Mouse (Mus musculus): Measurements from ENCODE around the gene Ssh1. TPM values are rescaled to one million over a fixed set of nuclear protein-coding genes. Genes with fewer than 3 reads are reported as not detected.

Ssh1 gene
- polyA plus RNA-seq, 1 experiment from 2014 or later, result 17.9 TPM

- H3K27me3 ChIP-seq (replicated peaks; ENCODE audit: low read depth, poor library complexity, severe bottlenecking), result no peaks in the 10 kb centered on the region
- no peaks in the 10 kb centered on the region for H3K9me3 ChIP-seq
- peaks cover 31% of the 10 kb centered on the region for H3K4me1 ChIP-seq
- no peak overlapping the region for H3K4me3 ChIP-seq
- no peak for DNase-seq (ENCODE audit: low spot score)
- H3K27ac ChIP-seq (replicated peaks), result no peak overlapping the region
- WGBS, result 79% methylated on average over 6 of the region's 6 CpGs
- peaks cover 9% of the 10 kb centered on the region for H3K36me3 ChIP-seq (replicated peaks)
These were observed 59.8 kb downstream of the Ssh1 start for GRCm38 (mm10) chr5:113933889-113934288.

- DNase-seq (ENCODE audit: low spot score), result no peak
- no peaks in the 10 kb centered on the region for H3K27me3 ChIP-seq (replicated peaks; ENCODE audit: low read depth, poor library complexity, severe bottlenecking)
- WGBS, result 87% methylated on average over 4 of the region's 4 CpGs
- H3K4me3 ChIP-seq, result no peak overlapping the region
- no peak overlapping the region for H3K27ac ChIP-seq (replicated peaks)
- peaks cover 31% of the 10 kb centered on the region for H3K4me1 ChIP-seq
- no peaks in the 10 kb centered on the region for H3K9me3 ChIP-seq
- peaks cover 5% of the 10 kb centered on the region for H3K36me3 ChIP-seq (replicated peaks)
These were observed 60.2 kb downstream of the Ssh1 start for GRCm38 (mm10) chr5:113933480-113933879.

- H3K4me3 ChIP-seq, result no peak overlapping the region
- 75% methylated on average over 3 of the region's 3 CpGs for WGBS
- H3K27ac ChIP-seq (replicated peaks), result no peak overlapping the region
- peaks cover 26% of the 10 kb centered on the region for H3K4me1 ChIP-seq
- no peaks in the 10 kb centered on the region for H3K9me3 ChIP-seq
- no peaks in the 10 kb centered on the region for H3K36me3 ChIP-seq (replicated peaks)
- no peak for DNase-seq (ENCODE audit: low spot score)
- no peaks in the 10 kb centered on the region for H3K27me3 ChIP-seq (replicated peaks; ENCODE audit: low read depth, poor library complexity, severe bottlenecking)
These were observed 61.4 kb downstream of the Ssh1 start for GRCm38 (mm10) chr5:113932310-113932709.

GRCm38 (mm10) chr5:113930648-113931609 lies 62.8 kb downstream of the Ssh1 start:
- Histone ChIP-seq H3K36me3 (replicated peaks) (no peaks in the 10 kb centered on the region), H3K9me3 (no peaks in the 10 kb centered on the region), H3K27me3 (replicated peaks; ENCODE audit: low read depth, poor library complexity, severe bottlenecking) (no peaks in the 10 kb centered on the region), H3K4me1 (peaks cover 29% of the 10 kb centered on the region), H3K4me3 (0 out of 2 replicates have a peak overlapping the region, but pooled peaks have one; percentile 29), H3K27ac (replicated peaks) (peak overlapping the region; percentile 78)
- WGBS, result 32% methylated on average over 18 of the region's 18 CpGs
- DNase-seq (ENCODE audit: low spot score), result peak; percentile 80

- Histone ChIP-seq H3K27ac (replicated peaks) (no peak overlapping the region; the same call in 1 of the 2 replicates), H3K27me3 (replicated peaks; ENCODE audit: low read depth, poor library complexity, severe bottlenecking) (no peaks in the 10 kb centered on the region), H3K4me1 (peaks cover 31% of the 10 kb centered on the region), H3K4me3 (no peak overlapping the region), H3K9me3 (no peaks in the 10 kb centered on the region), H3K36me3 (replicated peaks) (no peaks in the 10 kb centered on the region)
- no peak for DNase-seq (ENCODE audit: low spot score)
- 53% methylated on average over 10 of the region's 10 CpGs for WGBS
These were observed 63.6 kb downstream of the Ssh1 start for GRCm38 (mm10) chr5:113929950-113930647.

- Histone ChIP-seq H3K9me3 (no peaks in the 10 kb centered on the region), H3K4me1 (peaks cover 28% of the 10 kb centered on the region), H3K36me3 (replicated peaks) (no peaks in the 10 kb centered on the region), H3K4me3 (no peak overlapping the region), H3K27me3 (replicated peaks; ENCODE audit: low read depth, poor library complexity, severe bottlenecking) (no peaks in the 10 kb centered on the region), H3K27ac (replicated peaks) (no peak overlapping the region)
- no peak for DNase-seq (ENCODE audit: low spot score)
- WGBS, result 65% methylated on average over 10 of the region's 10 CpGs
These were observed 64.2 kb downstream of the Ssh1 start for GRCm38 (mm10) chr5:113929526-113929925.

- no peaks in the 10 kb centered on the region for H3K9me3 ChIP-seq
- H3K36me3 ChIP-seq (replicated peaks), result no peaks in the 10 kb centered on the region
- H3K27me3 ChIP-seq (replicated peaks; ENCODE audit: low read depth, poor library complexity, severe bottlenecking), result no peaks in the 10 kb centered on the region
- no peak for DNase-seq (ENCODE audit: low spot score)
- WGBS, result 84% methylated on average over 4 of the region's 4 CpGs
- H3K4me1 ChIP-seq, result peaks cover 25% of the 10 kb centered on the region
- H3K27ac ChIP-seq (replicated peaks), result no peak overlapping the region
- H3K4me3 ChIP-seq, result no peak overlapping the region
These were observed 69.1 kb downstream of the Ssh1 start for GRCm38 (mm10) chr5:113924608-113925007.

- DNase-seq (ENCODE audit: low spot score), result peak; percentile 55
- Histone ChIP-seq H3K36me3 (replicated peaks) (no peaks in the 10 kb centered on the region), H3K27me3 (replicated peaks; ENCODE audit: low read depth, poor library complexity, severe bottlenecking) (no peaks in the 10 kb centered on the region), H3K4me3 (no peak overlapping the region), H3K4me1 (peaks cover 38% of the 10 kb centered on the region), H3K27ac (replicated peaks) (peak overlapping the region; percentile 73), H3K9me3 (no peaks in the 10 kb centered on the region)
- 36% methylated on average over 6 of the region's 6 CpGs for WGBS
These were observed 72.2 kb downstream of the Ssh1 start for GRCm38 (mm10) chr5:113921310-113922166.

GRCm38 (mm10) chr5:113919060-113919459 lies 74.6 kb downstream of the Ssh1 start:
- 84% methylated on average over 7 of the region's 7 CpGs for WGBS
- H3K27ac ChIP-seq (replicated peaks), result peak overlapping the region; percentile 55; the same call in 1 of the 2 replicates

GRCm38 (mm10) chr5:113918654-113919053 lies 75.0 kb downstream of the Ssh1 start:
- peak; percentile 39 for DNase-seq (ENCODE audit: low spot score)
- Histone ChIP-seq H3K27me3 (replicated peaks; ENCODE audit: low read depth, poor library complexity, severe bottlenecking) (no peaks in the 10 kb centered on the region), H3K4me1 (peaks cover 40% of the 10 kb centered on the region), H3K27ac (replicated peaks) (peak overlapping the region; percentile 55; the same call in 1 of the 2 replicates), H3K36me3 (replicated peaks) (no peaks in the 10 kb centered on the region), H3K9me3 (no peaks in the 10 kb centered on the region), H3K4me3 (no peak overlapping the region)
- WGBS, result 57% methylated on average over 9 of the region's 9 CpGs

More at GRCm38 (mm10) chr5:113919060-113919459, 74.6 kb downstream of the Ssh1 start:
- peaks cover 40% of the 10 kb centered on the region for H3K4me1 ChIP-seq
- no peaks in the 10 kb centered on the region for H3K27me3 ChIP-seq (replicated peaks; ENCODE audit: low read depth, poor library complexity, severe bottlenecking)
- no peaks in the 10 kb centered on the region for H3K36me3 ChIP-seq (replicated peaks)
- DNase-seq (ENCODE audit: low spot score), result no peak
- no peaks in the 10 kb centered on the region for H3K9me3 ChIP-seq
- H3K4me3 ChIP-seq, result no peak overlapping the region

- no peak overlapping the region for H3K4me3 ChIP-seq
- H3K4me1 ChIP-seq, result peaks cover 48% of the 10 kb centered on the region
- no peaks in the 10 kb centered on the region for H3K9me3 ChIP-seq
- no peak for DNase-seq (ENCODE audit: low spot score)
- no peaks in the 10 kb centered on the region for H3K36me3 ChIP-seq (replicated peaks)
- H3K27ac ChIP-seq (replicated peaks), result no peak overlapping the region; the same call in 1 of the 2 replicates
- no peaks in the 10 kb centered on the region for H3K27me3 ChIP-seq (replicated peaks; ENCODE audit: low read depth, poor library complexity, severe bottlenecking)
- 65% methylated on average over 6 of the region's 6 CpGs for WGBS
These were observed 83.0 kb downstream of the Ssh1 start for GRCm38 (mm10) chr5:113910705-113911104.

All from embryonic facial prominence, embryonic 10.5 days (tissue).